Mouse (Mus musculus) heart, postnatal 0 days (tissue): ENCODE measurements around the gene Lyrm7.
"Not testable (repeated sequence)": the region's sequence is repeated elsewhere in the genome, so short reads cannot be mapped to it uniquely, and the experiment has no call there.

Experiments
- CTCF ChIP-seq: IDR thresholded peaks from 2 replicates; pipeline ENCODE4 v1.5.1; 2016; ENCODE audit warnings: antibody characterized with exemption, control low read depth, low read depth
- EP300 ChIP-seq: IDR thresholded peaks from 2 replicates; pipeline ENCODE4 v1.6.1; 2016; ENCODE audit warnings: antibody characterized with exemption, low read depth

- TF ChIP-seq CTCF, EP300: not testable (repeated sequence)
Measured at GRCm38 (mm10) chr11:54896646-54897045, 35.9 kb upstream of the Lyrm7 start.
